Mouse (Mus musculus) splenic B cell, adult 2 months (primary cell): ENCODE measurements around the gene Xdh.
A peak's percentile ranks its signal among the peaks of the same experiment; 100 is the strongest.

Experiments used
- DNase-seq: peaks from one replicate; pipeline ENCODE4 v3.0.0-alpha.2; 2011; ENCODE audit warnings: low read depth, low spot score
- H3K27me3 ChIP-seq: 2 replicates; pipeline ENCODE4 v1.6.1; 2012; ENCODE audit warnings: mild to moderate bottlenecking, low read length, moderate library complexity, mixed read lengths; ENCODE audit not compliant: control insufficient read depth, poor library complexity, insufficient read depth, severe bottlenecking
- H3K36me3 ChIP-seq: 2 replicates; pipeline ENCODE4 v1.6.1; 2012; ENCODE audit warnings: mild to moderate bottlenecking, low read length, moderate library complexity, mixed read lengths; ENCODE audit not compliant: control insufficient read depth, poor library complexity, insufficient read depth, severe bottlenecking

Xdh gene

DNA sequence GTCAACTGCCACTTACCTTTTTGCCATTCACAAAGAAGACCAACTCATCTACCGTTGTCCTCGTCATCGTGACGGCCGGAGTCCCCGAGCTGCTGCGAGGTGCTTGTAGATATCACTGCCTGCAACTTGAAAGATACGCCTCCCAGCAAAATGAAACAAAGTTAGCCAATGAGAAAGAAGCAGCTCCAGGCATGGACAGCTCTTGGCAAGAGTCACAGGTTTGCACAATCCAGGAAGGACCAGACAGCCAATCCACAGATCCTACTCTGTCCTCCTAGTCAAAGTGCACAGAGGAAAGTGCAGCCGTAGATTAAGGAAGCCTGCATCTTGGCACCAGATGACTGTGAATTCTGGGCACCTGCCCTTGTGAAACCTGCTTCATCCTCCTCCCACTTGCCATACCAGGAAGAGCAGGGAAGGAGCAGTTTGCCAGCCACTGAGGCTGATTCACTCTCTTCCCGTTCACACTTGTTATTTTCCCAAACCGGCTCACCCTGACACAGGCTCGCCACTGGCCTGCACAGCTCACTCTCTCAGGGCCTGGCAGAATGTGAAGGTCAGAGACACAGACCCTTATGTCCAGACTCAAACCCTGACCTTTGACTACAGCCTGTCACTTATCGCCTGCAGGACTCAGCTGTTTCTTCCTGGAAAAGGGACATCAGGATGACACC is at the start of gene Xdh:
Gene Xdh, minus strand, starts transcription at position 135 of the 674 bp plus-strand sequence.
- Histone ChIP-seq H3K36me3 (no peaks in the 10 kb centered on the region), H3K27me3 (no peaks in the 10 kb centered on the region)
- no peak for DNase-seq

DNA sequence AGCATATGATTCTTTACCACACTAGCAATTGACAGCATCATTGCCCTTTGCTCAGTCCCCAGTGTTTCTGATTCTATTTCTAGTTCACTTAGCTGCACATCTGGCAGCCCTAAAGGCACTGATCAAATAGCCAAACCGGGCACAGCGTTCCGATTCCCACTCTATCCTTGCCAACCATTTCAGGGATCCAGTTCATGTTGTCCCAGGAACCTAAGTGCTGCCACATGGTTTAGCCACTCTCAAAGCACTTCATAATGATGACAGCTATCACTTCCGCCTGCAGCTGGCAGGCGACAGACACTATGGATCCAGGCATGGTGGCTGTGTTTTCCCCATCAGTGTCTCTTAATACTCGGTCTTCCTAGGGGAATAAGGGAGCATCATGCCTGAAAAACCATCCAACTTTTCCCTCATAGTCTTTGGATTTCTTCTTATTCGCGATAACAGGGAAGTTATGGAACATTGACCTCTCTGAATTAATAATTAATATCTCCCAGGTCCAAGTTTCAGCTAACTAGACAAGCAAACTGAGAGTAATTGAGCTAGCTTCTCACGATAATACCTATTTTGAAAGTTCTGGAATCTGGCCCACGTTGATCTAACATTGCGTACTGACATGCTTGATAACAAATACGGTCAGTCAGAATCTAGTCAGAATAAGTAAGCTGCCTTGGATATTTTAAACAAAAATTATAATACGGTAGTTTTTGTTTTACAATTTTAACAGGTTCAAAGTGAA is 46.1 kb upstream of the Xdh start:
- DNase-seq, result no peak
- Histone ChIP-seq H3K36me3 (no peaks in the 10 kb centered on the region), H3K27me3 (no peaks in the 10 kb centered on the region)

GRCm38 (mm10) chr17:73991264-73991663 is 41.3 kb upstream of the Xdh start:
- H3K36me3 ChIP-seq, result no peaks in the 10 kb centered on the region
- no peak for DNase-seq
- H3K27me3 ChIP-seq, result no peaks in the 10 kb centered on the region

DNA sequence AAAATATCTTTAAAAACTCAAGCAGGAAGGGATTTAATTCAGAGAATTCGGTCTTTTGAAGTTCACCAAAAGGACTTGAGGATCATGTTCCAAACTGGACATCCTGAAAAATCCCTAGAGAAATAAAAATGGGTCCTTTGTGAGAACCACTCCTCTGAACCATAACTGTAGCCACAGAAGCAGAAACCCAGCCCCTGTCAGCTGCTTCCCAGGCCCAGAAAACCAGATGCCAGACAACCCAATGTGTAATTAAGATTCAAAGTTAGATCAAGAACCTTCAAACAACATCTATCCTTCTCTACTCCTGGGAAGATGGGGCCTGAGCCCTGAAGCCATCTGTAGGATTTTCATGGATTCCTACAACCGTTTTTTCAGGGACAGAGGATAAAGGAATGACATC is 36.6 kb upstream of the Xdh start:
- H3K36me3 ChIP-seq, result no peaks in the 10 kb centered on the region
- no peak for DNase-seq
- no peaks in the 10 kb centered on the region for H3K27me3 ChIP-seq

DNA sequence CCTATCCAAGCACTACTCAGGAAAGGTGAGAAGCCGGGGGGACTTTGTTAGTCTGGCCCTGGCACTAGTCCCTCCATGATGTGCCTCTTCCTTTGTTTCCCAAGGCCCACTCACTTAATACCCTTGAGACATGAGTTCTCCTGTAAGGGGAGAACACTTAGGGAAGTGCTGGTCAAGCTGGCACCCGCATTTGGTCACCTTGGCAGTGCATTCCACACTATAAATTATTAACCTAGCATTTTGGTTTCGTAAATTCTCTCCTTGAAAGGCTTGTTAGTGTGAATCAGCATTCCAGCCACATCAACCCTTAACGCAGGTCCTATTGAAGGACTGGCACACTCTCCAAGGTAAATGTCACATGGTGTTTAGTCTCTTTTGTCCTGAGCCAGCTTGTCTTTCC is 35.9 kb upstream of the Xdh start:
- no peak for DNase-seq
- no peaks in the 10 kb centered on the region for H3K27me3 ChIP-seq
- no peaks in the 10 kb centered on the region for H3K36me3 ChIP-seq

GRCm38 (mm10) chr17:73984508-73984907 is 34.5 kb upstream of the Xdh start:
- no peak for DNase-seq
- Histone ChIP-seq H3K27me3 (no peaks in the 10 kb centered on the region), H3K36me3 (no peaks in the 10 kb centered on the region)

GRCm38 (mm10) chr17:73982871-73983270 is 32.9 kb upstream of the Xdh start:
- H3K27me3 ChIP-seq, result no peaks in the 10 kb centered on the region
- no peaks in the 10 kb centered on the region for H3K36me3 ChIP-seq

GRCm38 (mm10) chr17:73976066-73976465 is 26.1 kb upstream of the Xdh start:
- no peak for DNase-seq
- no peaks in the 10 kb centered on the region for H3K36me3 ChIP-seq
- no peaks in the 10 kb centered on the region for H3K27me3 ChIP-seq

More at GRCm38 (mm10) chr17:73982871-73983270, 32.9 kb upstream of the Xdh start:
- no peak for DNase-seq

DNA sequence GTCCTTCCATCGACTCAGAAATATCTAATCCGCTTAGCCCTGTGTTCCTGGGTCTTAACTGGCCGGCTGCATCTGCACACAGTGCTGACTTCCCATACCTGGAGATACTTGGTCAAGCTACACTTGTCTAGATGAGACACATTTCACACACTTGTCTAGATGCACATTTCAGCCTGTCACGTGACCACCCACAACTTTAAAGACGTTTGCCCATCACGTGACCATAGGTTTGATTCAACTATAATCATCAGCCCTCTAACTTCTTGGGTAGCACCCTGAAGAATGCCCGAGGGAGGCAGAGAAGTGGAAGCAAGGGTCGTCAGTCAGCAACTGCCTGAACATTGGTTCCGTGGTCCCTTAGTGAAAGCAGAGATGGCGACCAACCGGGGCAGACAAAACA is 22.7 kb upstream of the Xdh start:
- Histone ChIP-seq H3K36me3 (no peaks in the 10 kb centered on the region), H3K27me3 (no peaks in the 10 kb centered on the region)
- no peak for DNase-seq

- no peaks in the 10 kb centered on the region for H3K27me3 ChIP-seq
- H3K36me3 ChIP-seq, result no peaks in the 10 kb centered on the region
- no peak for DNase-seq
Observed at GRCm38 (mm10) chr17:73971291-73971690, 21.3 kb upstream of the Xdh start.

DNA sequence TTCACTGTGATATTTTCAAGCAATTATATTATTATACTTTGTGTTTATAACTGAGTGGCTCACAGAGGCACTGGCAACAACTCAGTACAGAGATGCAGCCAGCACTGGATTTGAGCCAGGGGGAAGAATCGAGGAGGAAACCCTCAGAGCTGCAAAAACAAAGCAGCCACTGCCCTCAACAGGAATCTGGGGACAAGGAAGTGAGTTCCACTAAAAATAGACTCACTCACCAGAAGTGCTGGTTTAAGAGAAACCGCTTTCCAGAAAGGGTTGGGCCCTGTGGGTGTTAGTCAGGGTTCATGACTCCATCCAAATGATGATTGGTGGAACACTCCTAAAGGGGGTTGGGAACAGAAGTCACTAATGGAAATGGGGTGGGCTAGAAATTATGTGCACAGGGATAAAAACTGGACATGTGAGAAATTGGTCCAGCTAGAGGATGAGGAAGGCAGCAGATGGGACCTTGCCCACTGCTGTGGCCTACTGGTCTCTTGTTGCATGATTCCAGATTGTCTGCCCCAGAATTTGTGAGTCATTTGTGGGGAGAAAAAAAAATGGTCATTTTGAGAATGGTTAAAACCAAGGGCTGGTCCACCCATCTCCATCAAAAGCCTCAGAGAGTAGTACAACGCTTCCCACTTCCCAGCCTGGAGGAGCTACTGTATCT is 20.5 kb upstream of the Xdh start:
- peak; percentile 1 for DNase-seq
- no peaks in the 10 kb centered on the region for H3K36me3 ChIP-seq
- H3K27me3 ChIP-seq, result no peaks in the 10 kb centered on the region

- Histone ChIP-seq H3K36me3 (no peaks in the 10 kb centered on the region), H3K27me3 (no peaks in the 10 kb centered on the region)
- no peak for DNase-seq
Observed at GRCm38 (mm10) chr17:73964856-73965255, 14.9 kb upstream of the Xdh start.

DNA sequence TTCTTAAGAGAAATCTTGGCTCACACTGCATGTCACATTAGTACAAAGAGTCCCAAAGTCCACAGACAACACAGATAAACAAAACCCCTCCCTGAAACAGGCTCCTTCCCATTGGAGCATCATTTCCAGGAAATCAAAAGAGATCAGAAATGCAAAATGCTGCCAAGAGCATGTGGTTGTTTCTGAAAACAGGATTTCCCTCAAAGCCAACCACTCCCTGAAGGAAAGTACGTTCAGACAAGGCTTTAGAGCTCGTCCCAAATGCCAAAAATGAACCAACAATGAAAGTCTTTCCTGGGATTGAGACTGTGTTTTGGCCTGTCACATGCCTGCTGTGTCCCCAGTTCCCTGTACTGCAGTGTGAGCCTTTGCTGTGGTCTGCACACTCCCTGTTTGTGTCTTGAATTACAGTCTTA is 12.6 kb upstream of the Xdh start:
- no peaks in the 10 kb centered on the region for H3K27me3 ChIP-seq
- DNase-seq, result no peak
- no peaks in the 10 kb centered on the region for H3K36me3 ChIP-seq

GRCm38 (mm10) chr17:73961801-73962403 is 11.9 kb upstream of the Xdh start:
- no peaks in the 10 kb centered on the region for H3K36me3 ChIP-seq
- no peaks in the 10 kb centered on the region for H3K27me3 ChIP-seq
- DNase-seq, result no peak

- H3K36me3 ChIP-seq, result no peaks in the 10 kb centered on the region
- H3K27me3 ChIP-seq, result no peaks in the 10 kb centered on the region
- no peak for DNase-seq
Observed at GRCm38 (mm10) chr17:73960745-73961144, 10.7 kb upstream of the Xdh start.
